25 mouse cellular contexts compared by ENCODE assay signal in the genomic region with DNA sequence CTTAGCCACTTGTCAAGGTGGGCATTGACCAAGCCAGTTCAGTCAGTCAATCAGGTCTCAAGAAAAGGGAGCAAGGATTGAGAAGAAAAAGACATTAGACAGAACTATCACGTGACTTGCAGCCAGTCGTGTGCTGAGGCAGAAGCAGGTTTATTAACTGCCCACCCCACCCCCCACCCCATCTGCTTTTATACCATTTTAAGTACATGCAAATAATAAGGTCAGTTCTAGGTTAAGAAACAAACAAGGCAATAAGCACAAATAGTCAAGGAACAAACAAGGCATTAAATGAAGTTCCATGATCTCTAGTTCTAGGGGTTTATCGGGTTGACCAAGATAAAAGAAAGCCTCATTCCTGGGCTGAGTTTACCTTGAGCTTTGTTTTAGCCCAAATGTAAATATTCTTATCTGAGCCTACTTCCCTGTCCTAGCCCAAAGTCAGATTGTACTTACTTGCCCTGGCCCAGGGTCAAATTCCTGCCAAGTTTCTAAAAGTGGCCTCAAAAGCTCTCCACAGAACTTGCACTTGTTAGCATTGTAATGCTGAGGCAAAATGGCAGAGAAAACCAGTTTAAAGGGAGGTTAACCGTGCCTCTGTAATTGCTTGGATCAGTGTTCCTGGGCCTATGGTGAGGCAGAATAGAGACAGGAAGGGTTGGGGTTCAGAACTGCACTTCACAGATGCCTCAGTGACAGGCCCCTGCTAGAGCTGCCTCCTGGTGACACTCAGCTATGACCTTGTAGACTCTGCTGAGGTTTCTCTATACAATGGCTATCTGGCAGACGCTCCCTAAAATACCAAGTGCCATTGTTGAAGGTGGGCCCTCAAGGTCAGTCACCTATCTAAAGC. TPM values are rescaled to one million over a fixed set of nuclear protein-coding genes. Genes with fewer than 3 reads are reported as not detected.
DNase-seq lines count a peak whose midpoint lies in the region; ATAC-seq and TF ChIP-seq lines count a peak whose summit lies in the region.
"Had no signal": no experiment of that assay in that cellular context is flagged by ENCODE, and none has a peak within 500 bp of the region (broad histone marks: within the 10 kb centered on the region; RNA-seq: fewer than 3 reads in every experiment).

No protein-coding gene starts in this region.

- H3K9me3 ChIP-seq in heart, embryonic 10.5 days = 0 out of 2 replicates have a peak, but pooled peaks cover 5% of the 10 kb centered on the region
- no peaks in the 10 kb centered on the region for H3K9me3 ChIP-seq in liver, embryonic 11.5 days (ENCODE audit: control insufficient read depth, low read length)
- H3K9me3 ChIP-seq in liver, postnatal 0 days (ENCODE audit: low read length) = no peaks in the 10 kb centered on the region
- H3K9me3 ChIP-seq: forebrain, embryonic 12.5 days; G1E; intestine, embryonic 15.5 days; limb, embryonic 15.5 days had no signal

- no peak for TF ChIP-seq CTCF in liver, postnatal 0 days (IDR thresholded peaks at IDR 0.05; ENCODE audit: low read depth)

- H3K4me1 ChIP-seq in heart, embryonic 10.5 days = peaks cover 17% of the 10 kb centered on the region
- H3K4me1 ChIP-seq in liver, embryonic 11.5 days (replicated peaks; ENCODE audit: control insufficient read depth, insufficient read depth, low read length) = peaks cover 6% of the 10 kb centered on the region
- peaks cover 13% of the 10 kb centered on the region; the same call in 1 of the 2 replicates for H3K4me1 ChIP-seq in liver, postnatal 0 days (ENCODE audit: insufficient read depth)
- H3K4me1 ChIP-seq: embryonic facial prominence, embryonic 13.5 days; forebrain, embryonic 12.5 days; hindbrain, embryonic 10.5 days; intestine, embryonic 15.5 days; limb, embryonic 15.5 days had no signal

- peak overlapping the region; percentile 74 for H3K27ac ChIP-seq in heart, embryonic 10.5 days
- peak overlapping the region; percentile 39 for H3K27ac ChIP-seq in liver, embryonic 11.5 days (ENCODE audit: low read depth, low read length)
- H3K27ac ChIP-seq in liver, postnatal 0 days (ENCODE audit: low read depth) = no peak overlapping the region
- H3K27ac ChIP-seq: embryonic facial prominence, embryonic 13.5 days; forebrain, embryonic 12.5 days; hindbrain, embryonic 10.5 days; intestine, embryonic 15.5 days; limb, embryonic 15.5 days had no signal

- no peak for TF ChIP-seq EP300 in liver, postnatal 0 days (IDR thresholded peaks at IDR 0.05; ENCODE audit: low read depth)

- H3K4me3 ChIP-seq in heart, embryonic 10.5 days = no peak overlapping the region
- no peak overlapping the region for H3K4me3 ChIP-seq in liver, embryonic 11.5 days (ENCODE audit: low read depth, low read length)
- no peak overlapping the region for H3K4me3 ChIP-seq in liver, postnatal 0 days (ENCODE audit: low read depth, low read length)
- H3K4me3 ChIP-seq: embryonic facial prominence, embryonic 13.5 days; erythroblast, embryonic 14.5 days; forebrain, embryonic 12.5 days; hindbrain, embryonic 10.5 days; intestine, embryonic 15.5 days; limb, embryonic 15.5 days had no signal

- H3K9ac ChIP-seq in liver, embryonic 11.5 days (ENCODE audit: low read depth, low read length) = no peak overlapping the region
- H3K9ac ChIP-seq in liver, postnatal 0 days (replicated peaks) = no peak overlapping the region
- H3K9ac ChIP-seq: embryonic facial prominence, embryonic 13.5 days; forebrain, embryonic 12.5 days; intestine, embryonic 15.5 days; limb, embryonic 15.5 days had no signal

- DNase-seq in heart, embryonic 10.5 days (ENCODE audit: low spot score) = no peak
- no peak for DNase-seq in heart, adult 11 months
- no peak for DNase-seq in liver, embryonic 11.5 days (ENCODE audit: low spot score)
- no peak for DNase-seq in liver, postnatal 0 days
- DNase-seq in A20 (ENCODE audit: low read depth, low spot score) (peak; percentile 12), ZHBTc4 (ENCODE audit: low read depth, low spot score) (peak; percentile 95)
- no peak for DNase-seq in urinary bladder, postnatal 14 days (ENCODE audit: low spot score)
- DNase-seq: adrenal gland, postnatal 14 days; cerebellum, adult 8-10 months; cerebellum, postnatal 36 days; embryo, embryonic 11 days; gastrocnemius, postnatal 25 days; kidney, adult 8-10 months; kidney, postnatal 10 days; left cerebral cortex, postnatal 4 days; lung, adult 18-20 months had no signal

- peaks cover 45% of the 10 kb centered on the region for H3K36me3 ChIP-seq in heart, embryonic 10.5 days
- peaks cover 14% of the 10 kb centered on the region for H3K36me3 ChIP-seq in liver, embryonic 11.5 days (ENCODE audit: control insufficient read depth, insufficient read depth, low read length)
- peaks cover 22% of the 10 kb centered on the region for H3K36me3 ChIP-seq in liver, postnatal 0 days (replicated peaks; ENCODE audit: insufficient read depth, low read length)

- no peak for ATAC-seq in liver, embryonic 11.5 days (replicated peaks; ENCODE audit: low FRiP score)
- no peak for ATAC-seq in liver, postnatal 0 days
- ATAC-seq: hindbrain, embryonic 16.5 days; intestine, embryonic 15.5 days had no signal

- no peaks in the 10 kb centered on the region for H3K27me3 ChIP-seq in heart, embryonic 10.5 days (ENCODE audit: insufficient read depth, poor library complexity, severe bottlenecking)
- no peaks in the 10 kb centered on the region for H3K27me3 ChIP-seq in liver, embryonic 11.5 days (replicated peaks; ENCODE audit: control insufficient read depth, insufficient read depth, low read length)
- no peaks in the 10 kb centered on the region for H3K27me3 ChIP-seq in liver, postnatal 0 days (ENCODE audit: insufficient read depth, low read length)
- H3K27me3 ChIP-seq: embryonic facial prominence, embryonic 13.5 days; forebrain, embryonic 12.5 days; intestine, embryonic 15.5 days; limb, embryonic 15.5 days had no signal

- WGBS in heart, embryonic 10.5 days = 42% methylated on average over 5 of the region's 5 CpGs
- WGBS in liver, embryonic 11.5 days = 56% methylated on average over 5 of the region's 5 CpGs
- WGBS in liver, postnatal 0 days (ENCODE audit: insufficient replicate concordance) = 62% methylated on average over 5 of the region's 5 CpGs

- H3K4me2 ChIP-seq in liver, embryonic 11.5 days = no peak overlapping the region
- no peak overlapping the region for H3K4me2 ChIP-seq in liver, postnatal 0 days (ENCODE audit: low read depth, low read length)
- H3K4me2 ChIP-seq: embryonic facial prominence, embryonic 13.5 days; forebrain, embryonic 12.5 days; intestine, embryonic 15.5 days; limb, embryonic 15.5 days; midbrain, embryonic 11.5 days had no signal

RNA-seq across cellular contexts. Expression of a gene that starts 18.3 kb away (rescaled TPM):
- polyA plus RNA-seq in heart, embryonic 10.5 days (2016; fragmentation: Nextera tagmentation; extraction: Ambion mirVana) = 93.8 and 103 TPM in 2 replicates
- 92.6 and 93.0 TPM in 2 replicates for polyA plus RNA-seq in liver, embryonic 11.5 days (2014; fragmentation: Nextera tagmentation; extraction: Ambion mirVana)
- 35.8 and 39.6 TPM in 2 replicates for polyA plus RNA-seq in liver, postnatal 0 days (2015; fragmentation: Nextera tagmentation; extraction: Ambion mirVana)

RNA-seq across cellular contexts. Expression of a gene that starts 18.4 kb away (rescaled TPM):
- 12.5 and 20.4 TPM in 2 replicates for polyA plus RNA-seq in heart, embryonic 10.5 days (2016; fragmentation: Nextera tagmentation; extraction: Ambion mirVana)
- polyA plus RNA-seq in liver, embryonic 11.5 days (2014; fragmentation: Nextera tagmentation; extraction: Ambion mirVana) = 16.4 and 17.4 TPM in 2 replicates
- polyA plus RNA-seq in liver, postnatal 0 days (2015; fragmentation: Nextera tagmentation; extraction: Ambion mirVana) = 6.0 and 7.7 TPM in 2 replicates

Comparison
In these comparisons a context has a peak if more than half of its experiments do, and no peak if none do; other contexts are left out.
1. DNase-seq: peak in A20 (single experiment) and ZHBTc4 (single experiment); none in heart, embryonic 10.5 days (single experiment), heart, adult 11 months (single experiment), liver, embryonic 11.5 days (single experiment), liver, postnatal 0 days (single experiment) and urinary bladder, postnatal 14 days (single experiment).